Mouse (Mus musculus) cerebellum, adult 18-20 months (tissue): Measurements from ENCODE around the gene Cltb.
A peak's percentile ranks its signal among the peaks of the same experiment; 100 is the strongest.

Experiments
- DNase-seq, 2 experiments: peaks; one replicate each; pipeline ENCODE4 v3.0.0; 2021

The Cltb gene

DNA sequence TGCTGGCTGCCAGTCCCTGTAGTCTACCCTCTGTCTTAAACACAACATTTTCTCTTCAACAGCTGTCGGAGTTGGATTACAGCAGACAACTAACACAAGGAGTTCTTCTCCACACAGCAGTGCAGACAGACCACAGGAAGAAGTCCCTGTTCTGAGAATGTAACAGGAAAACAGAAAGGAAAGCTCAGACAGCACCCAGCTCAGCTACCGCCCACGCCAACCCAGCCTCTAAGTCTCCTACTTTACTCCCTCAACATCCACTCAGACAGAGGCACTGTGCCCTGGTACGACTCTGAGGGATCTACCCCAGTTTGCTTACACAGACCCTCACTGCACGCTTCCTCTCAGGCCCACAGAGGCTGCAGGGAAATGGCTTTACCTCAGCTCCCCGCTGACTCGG, 50.5 kb downstream of the Cltb start:
- DNase-seq, result no peak

DNA sequence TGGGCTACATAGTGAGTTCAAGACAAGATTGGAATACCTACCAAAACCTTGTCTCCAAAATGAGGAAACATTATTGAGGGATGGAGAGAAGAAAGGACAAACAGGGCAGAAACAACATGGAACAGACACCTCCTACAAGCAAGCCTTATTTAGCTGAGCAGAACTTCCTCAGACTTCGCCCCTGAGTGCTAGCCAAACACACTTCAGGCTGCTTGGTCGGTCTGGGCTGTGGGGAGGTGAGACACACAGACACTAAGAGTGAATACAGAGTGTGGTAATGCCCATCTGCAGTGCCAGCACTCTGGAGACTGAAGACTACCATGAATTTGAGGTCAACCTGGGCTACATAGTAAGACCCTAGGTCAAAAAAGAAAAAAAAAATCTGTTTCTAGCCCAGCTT, 51.5 kb downstream of the Cltb start:
- DNase-seq, result no peak

- DNase-seq, result no peak
Observed at GRCm38 (mm10) chr13:54557652-54558051, 53.5 kb downstream of the Cltb start.

DNA sequence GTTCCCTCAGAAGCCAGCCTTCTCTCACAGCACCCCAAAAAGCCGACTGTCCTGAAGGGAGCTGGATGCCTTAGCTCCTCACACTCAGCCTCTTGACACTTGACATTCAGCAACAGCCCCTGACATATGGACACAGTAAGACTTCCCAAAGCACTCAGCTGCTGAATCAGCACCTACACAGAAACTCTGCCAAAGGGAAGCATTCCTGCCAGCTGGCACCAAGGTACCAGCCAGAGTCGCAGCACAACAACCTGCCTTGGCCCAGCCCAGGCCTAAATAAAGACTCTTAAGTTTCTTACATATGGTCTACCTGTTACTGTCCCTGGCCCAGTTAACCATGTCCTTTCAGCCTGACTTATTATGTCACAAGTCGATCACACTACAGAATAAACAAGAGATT, 54.3 kb downstream of the Cltb start:
- DNase-seq, result peak; percentile 92 to 93

- DNase-seq, result no peak
Observed at GRCm38 (mm10) chr13:54556176-54556575, 55.0 kb downstream of the Cltb start.

- DNase-seq, result no peak
Observed at GRCm38 (mm10) chr13:54548036-54548435, 63.1 kb downstream of the Cltb start.
